Mouse (Mus musculus): ENCODE data around the gene Pepd. TPM values are rescaled to one million over a fixed set of nuclear protein-coding genes. Genes with fewer than 3 reads are reported as not detected.

The Pepd gene
- polyA plus RNA-seq, 1 experiment from 2014 or later: 69.8 TPM

DNA sequence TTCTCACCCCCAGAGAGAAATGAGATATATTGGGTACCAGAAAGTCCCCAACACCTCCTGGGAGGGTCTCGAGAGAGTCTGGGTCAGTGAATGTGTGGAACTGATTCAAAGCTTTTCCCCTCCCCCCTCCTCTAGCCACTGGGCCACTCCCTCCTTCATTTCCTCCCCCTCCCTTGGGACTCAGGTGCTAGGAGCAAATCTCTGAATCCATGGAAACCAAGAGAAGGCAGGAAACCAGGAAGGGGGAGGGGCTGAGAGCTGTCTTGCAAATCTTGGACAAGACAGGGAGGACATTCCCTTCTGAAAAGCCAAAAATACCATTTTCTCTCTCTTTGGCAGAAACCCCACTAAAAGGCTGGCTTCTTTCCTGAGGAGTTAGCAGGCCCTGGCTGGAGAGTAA, 15.1 kb upstream of the Pepd start:
- no peak overlapping the region for H3K27ac ChIP-seq (ENCODE audit: low read depth, low read length)
- H3K4me3 ChIP-seq (ENCODE audit: low read depth, low read length): no peak overlapping the region
- no peaks in the 10 kb centered on the region for H3K27me3 ChIP-seq (ENCODE audit: control insufficient read depth, insufficient read depth, low read length)
- no peak overlapping the region for H3K4me2 ChIP-seq (ENCODE audit: low read depth, low read length)
- 21% methylated on average over 1 of the region's 1 CpGs for WGBS
- no peak overlapping the region for H3K9ac ChIP-seq (replicated peaks; ENCODE audit: low read depth, low read length)
- no peaks in the 10 kb centered on the region for H3K9me3 ChIP-seq (ENCODE audit: control insufficient read depth, low read length)
- no peak for ATAC-seq (ENCODE audit: low read depth)
- no peaks in the 10 kb centered on the region for H3K4me1 ChIP-seq (ENCODE audit: control insufficient read depth, insufficient read depth, low read length)
- H3K36me3 ChIP-seq (ENCODE audit: control insufficient read depth, insufficient read depth, low read length): no peaks in the 10 kb centered on the region

DNA sequence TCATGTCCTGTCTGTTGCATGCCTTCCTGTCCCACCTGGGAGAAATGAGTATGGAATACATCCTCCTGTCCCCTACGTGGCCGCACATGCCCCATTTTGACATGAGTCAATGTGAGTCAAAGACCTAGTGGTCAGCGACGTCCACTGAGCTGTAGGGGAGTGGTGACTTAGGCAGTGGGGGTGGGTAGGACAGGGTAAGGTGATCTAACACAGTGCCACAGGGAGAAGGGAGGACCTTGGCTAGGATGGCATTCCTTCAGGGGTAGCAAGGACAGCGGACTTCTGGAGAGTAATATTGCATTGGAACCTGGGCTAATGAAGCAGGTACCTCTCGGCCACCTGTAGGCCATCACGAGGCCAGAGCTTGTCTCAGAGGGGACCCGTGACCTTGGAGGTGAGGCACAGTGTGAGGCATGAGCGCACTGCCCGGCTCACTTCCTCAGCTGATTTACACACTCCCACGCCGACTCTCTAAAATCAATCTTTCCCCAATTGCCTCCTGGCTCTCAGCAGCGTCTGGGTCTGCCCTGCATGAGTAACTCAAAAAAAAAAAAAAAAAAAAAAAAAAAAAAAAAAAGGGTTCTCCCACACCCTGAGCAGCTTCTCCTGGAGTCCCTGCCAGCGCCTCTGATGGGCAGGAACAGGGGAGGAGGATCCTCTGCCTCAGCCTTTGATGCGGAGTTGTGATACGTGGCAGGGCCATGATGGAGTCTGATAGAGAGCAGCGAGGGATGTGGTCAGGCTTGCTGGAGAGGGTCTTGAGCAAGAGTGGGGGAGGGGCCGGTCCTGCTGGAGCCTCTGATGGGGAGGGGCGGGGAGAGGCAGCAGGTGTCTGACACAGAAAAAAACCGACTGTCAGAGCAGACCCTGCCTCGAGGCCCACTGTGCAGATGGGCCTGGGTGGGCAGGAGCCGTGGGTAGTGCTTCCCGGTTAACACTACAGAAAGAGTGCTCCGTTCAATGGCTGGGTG, 1.8 kb upstream of the Pepd start:
- ATAC-seq (ENCODE audit: low read depth): no peak
- no peak overlapping the region for H3K4me2 ChIP-seq (ENCODE audit: low read depth, low read length)
- 27% methylated on average over 24 of the region's 24 CpGs for WGBS

DNA sequence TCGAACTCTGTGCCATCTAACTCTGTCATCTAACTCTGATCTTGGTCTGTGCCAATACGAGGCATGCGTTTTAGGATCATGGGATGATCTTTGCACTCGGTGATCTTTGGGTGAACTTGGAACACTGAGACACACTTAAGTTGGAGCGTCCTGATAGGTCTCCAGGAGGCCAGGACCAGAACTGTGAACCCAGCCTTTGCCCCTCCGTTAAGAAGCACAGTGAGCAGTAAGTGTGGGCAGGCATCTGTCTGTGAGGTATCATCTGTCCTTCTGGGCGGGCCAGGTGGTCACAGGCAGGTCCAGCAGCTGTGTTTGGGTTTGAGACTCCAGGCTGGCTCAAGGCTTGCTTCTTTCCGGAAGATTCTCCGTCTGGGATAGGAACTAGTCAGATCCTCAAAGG, 1.8 kb downstream of the Pepd start:
- no peak overlapping the region for H3K4me3 ChIP-seq (ENCODE audit: low read depth, low read length)
- H3K36me3 ChIP-seq (ENCODE audit: control insufficient read depth, insufficient read depth, low read length): no peaks in the 10 kb centered on the region
- no peak overlapping the region for H3K4me2 ChIP-seq (ENCODE audit: low read depth, low read length)
- WGBS: 93% methylated on average over 9 of the region's 9 CpGs
- no peak overlapping the region for H3K9ac ChIP-seq (replicated peaks; ENCODE audit: low read depth, low read length)
- H3K27me3 ChIP-seq (ENCODE audit: control insufficient read depth, insufficient read depth, low read length): no peaks in the 10 kb centered on the region
- no peak for ATAC-seq (ENCODE audit: low read depth)
- no peaks in the 10 kb centered on the region for H3K4me1 ChIP-seq (ENCODE audit: control insufficient read depth, insufficient read depth, low read length)
- no peaks in the 10 kb centered on the region for H3K9me3 ChIP-seq (ENCODE audit: control insufficient read depth, low read length)
- H3K27ac ChIP-seq (ENCODE audit: low read depth, low read length): no peak overlapping the region

More for the DNA sequence above, 1.8 kb upstream of the Pepd start:
- Histone ChIP-seq H3K4me1 (ENCODE audit: control insufficient read depth, insufficient read depth, low read length) (no peaks in the 10 kb centered on the region), H3K4me3 (ENCODE audit: low read depth, low read length) (no peak overlapping the region), H3K27me3 (ENCODE audit: control insufficient read depth, insufficient read depth, low read length) (no peaks in the 10 kb centered on the region), H3K36me3 (ENCODE audit: control insufficient read depth, insufficient read depth, low read length) (no peaks in the 10 kb centered on the region), H3K9ac (replicated peaks; ENCODE audit: low read depth, low read length) (no peak overlapping the region), H3K27ac (ENCODE audit: low read depth, low read length) (no peak overlapping the region), H3K9me3 (ENCODE audit: control insufficient read depth, low read length) (no peaks in the 10 kb centered on the region)

DNA sequence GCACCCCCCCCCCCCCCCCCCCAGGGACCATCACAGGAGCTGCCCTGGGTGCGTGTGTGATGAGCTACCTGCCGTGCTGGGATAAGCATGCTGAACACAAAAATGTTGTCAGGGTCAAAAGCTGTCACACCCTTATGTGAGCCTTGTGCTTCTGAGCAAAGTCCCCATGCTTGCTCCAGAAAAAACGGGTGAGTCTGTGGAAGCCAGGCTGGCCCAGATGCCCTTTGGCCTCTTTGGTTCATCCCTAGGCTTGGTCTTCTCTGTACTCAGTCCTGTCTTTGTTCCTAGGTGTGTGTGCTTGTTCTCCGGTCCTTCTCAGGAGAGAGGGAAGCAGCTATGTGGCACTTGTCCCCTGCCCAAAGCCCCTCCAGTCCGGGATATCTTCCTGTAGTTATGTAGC, 3.4 kb downstream of the Pepd start:
- H3K27ac ChIP-seq (ENCODE audit: low read depth, low read length): no peak overlapping the region
- no peaks in the 10 kb centered on the region for H3K36me3 ChIP-seq (ENCODE audit: control insufficient read depth, insufficient read depth, low read length)
- H3K9me3 ChIP-seq (ENCODE audit: control insufficient read depth, low read length): no peaks in the 10 kb centered on the region
- no peaks in the 10 kb centered on the region for H3K27me3 ChIP-seq (ENCODE audit: control insufficient read depth, insufficient read depth, low read length)
- H3K4me1 ChIP-seq (ENCODE audit: control insufficient read depth, insufficient read depth, low read length): peaks cover 3% of the 10 kb centered on the region; the same call in 1 of the 2 replicates
- H3K4me3 ChIP-seq (ENCODE audit: low read depth, low read length): no peak overlapping the region
- H3K4me2 ChIP-seq (ENCODE audit: low read depth, low read length): no peak overlapping the region
- H3K9ac ChIP-seq (replicated peaks; ENCODE audit: low read depth, low read length): no peak overlapping the region
- WGBS: 90% methylated on average over 5 of the region's 5 CpGs
- ATAC-seq (ENCODE audit: low read depth): no peak

DNA sequence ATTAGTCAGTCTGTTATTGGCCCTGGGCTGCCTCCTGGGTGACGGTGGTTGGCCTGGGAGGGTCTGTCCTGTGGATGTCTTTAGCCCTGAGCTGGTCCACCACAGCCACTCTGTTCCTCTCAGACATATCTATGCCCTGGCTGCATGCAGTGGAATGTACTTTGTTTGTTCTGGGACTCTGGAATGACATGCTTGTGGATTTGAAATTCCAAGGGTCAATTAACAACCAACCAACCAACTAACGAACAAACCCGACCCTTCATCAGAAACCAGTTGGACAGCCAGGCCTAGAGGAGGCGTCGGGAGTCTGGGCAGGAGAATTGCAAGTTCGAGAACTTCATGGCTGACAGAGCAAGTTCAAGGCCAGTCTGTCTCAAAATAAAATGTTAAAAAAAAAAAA, 5.4 kb downstream of the Pepd start:
- no peak overlapping the region for H3K4me3 ChIP-seq (ENCODE audit: low read depth, low read length)
- H3K9me3 ChIP-seq (ENCODE audit: control insufficient read depth, low read length): no peaks in the 10 kb centered on the region
- no peak overlapping the region for H3K9ac ChIP-seq (replicated peaks; ENCODE audit: low read depth, low read length)
- no peaks in the 10 kb centered on the region for H3K36me3 ChIP-seq (ENCODE audit: control insufficient read depth, insufficient read depth, low read length)
- no peak for ATAC-seq (ENCODE audit: low read depth)
- H3K27ac ChIP-seq (ENCODE audit: low read depth, low read length): no peak overlapping the region
- H3K4me1 ChIP-seq (ENCODE audit: control insufficient read depth, insufficient read depth, low read length): peaks cover 3% of the 10 kb centered on the region; the same call in 1 of the 2 replicates
- WGBS: 89% methylated on average over 6 of the region's 6 CpGs
- H3K4me2 ChIP-seq (ENCODE audit: low read depth, low read length): no peak overlapping the region
- H3K27me3 ChIP-seq (ENCODE audit: control insufficient read depth, insufficient read depth, low read length): no peaks in the 10 kb centered on the region

DNA sequence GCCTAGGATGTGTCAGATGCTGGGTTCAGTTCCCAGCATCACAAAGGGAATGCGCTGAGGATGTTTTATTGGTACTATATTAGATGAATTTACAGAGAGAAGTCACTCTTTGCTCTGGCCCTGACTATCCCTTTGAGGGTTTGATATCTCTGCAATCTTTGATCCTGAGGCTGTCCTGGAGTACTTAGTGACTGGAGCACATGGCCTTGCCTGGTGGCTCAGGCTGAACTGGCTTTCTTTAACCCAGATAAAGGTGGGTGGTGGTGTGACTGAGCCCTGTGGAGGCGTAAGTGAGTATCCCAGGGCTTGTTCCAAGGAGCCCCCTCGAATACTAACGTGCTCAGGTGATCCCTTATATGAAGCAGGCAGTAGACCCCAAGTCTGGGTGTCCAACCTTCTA, 5.8 kb downstream of the Pepd start:
- no peak for ATAC-seq (ENCODE audit: low read depth)
- H3K36me3 ChIP-seq (ENCODE audit: control insufficient read depth, insufficient read depth, low read length): no peaks in the 10 kb centered on the region

DNA sequence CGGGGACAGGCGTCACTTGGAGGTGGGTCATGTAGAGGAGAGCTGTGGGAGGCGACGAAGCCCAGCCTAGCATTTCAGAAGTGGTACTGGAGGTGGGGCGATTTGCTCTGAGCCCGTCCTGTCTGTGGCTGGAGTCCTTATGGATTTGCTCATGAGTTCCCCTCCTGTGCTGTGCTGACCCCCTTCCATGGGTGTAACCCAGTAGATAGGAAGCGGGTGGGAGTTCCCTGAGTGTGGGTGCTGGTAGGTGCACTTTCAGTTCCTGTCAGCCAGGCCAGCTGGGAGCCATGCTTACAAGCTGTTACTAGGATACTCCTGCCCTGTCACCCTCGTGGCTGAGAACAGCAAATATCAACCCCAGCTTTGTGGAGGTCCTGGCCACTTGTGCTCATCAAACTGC, 6.2 kb downstream of the Pepd start:
- no peaks in the 10 kb centered on the region for H3K9me3 ChIP-seq (ENCODE audit: control insufficient read depth, low read length)
- H3K4me3 ChIP-seq (ENCODE audit: low read depth, low read length): no peak overlapping the region
- 78% methylated on average over 8 of the region's 8 CpGs for WGBS
- H3K36me3 ChIP-seq (ENCODE audit: control insufficient read depth, insufficient read depth, low read length): no peaks in the 10 kb centered on the region
- H3K4me2 ChIP-seq (ENCODE audit: low read depth, low read length): no peak overlapping the region
- H3K4me1 ChIP-seq (ENCODE audit: control insufficient read depth, insufficient read depth, low read length): peaks cover 3% of the 10 kb centered on the region; the same call in 1 of the 2 replicates
- no peak overlapping the region for H3K9ac ChIP-seq (replicated peaks; ENCODE audit: low read depth, low read length)
- no peak overlapping the region for H3K27ac ChIP-seq (ENCODE audit: low read depth, low read length)
- no peaks in the 10 kb centered on the region for H3K27me3 ChIP-seq (ENCODE audit: control insufficient read depth, insufficient read depth, low read length)
- no peak for ATAC-seq (ENCODE audit: low read depth)

More for the DNA sequence above, 5.8 kb downstream of the Pepd start:
- Histone ChIP-seq H3K9ac (replicated peaks; ENCODE audit: low read depth, low read length) (no peak overlapping the region), H3K9me3 (ENCODE audit: control insufficient read depth, low read length) (no peaks in the 10 kb centered on the region), H3K4me3 (ENCODE audit: low read depth, low read length) (no peak overlapping the region), H3K4me2 (ENCODE audit: low read depth, low read length) (no peak overlapping the region), H3K4me1 (ENCODE audit: control insufficient read depth, insufficient read depth, low read length) (peaks cover 3% of the 10 kb centered on the region; the same call in 1 of the 2 replicates), H3K27ac (ENCODE audit: low read depth, low read length) (no peak overlapping the region), H3K27me3 (ENCODE audit: control insufficient read depth, insufficient read depth, low read length) (no peaks in the 10 kb centered on the region)
- WGBS: 89% methylated on average over 4 of the region's 4 CpGs

DNA sequence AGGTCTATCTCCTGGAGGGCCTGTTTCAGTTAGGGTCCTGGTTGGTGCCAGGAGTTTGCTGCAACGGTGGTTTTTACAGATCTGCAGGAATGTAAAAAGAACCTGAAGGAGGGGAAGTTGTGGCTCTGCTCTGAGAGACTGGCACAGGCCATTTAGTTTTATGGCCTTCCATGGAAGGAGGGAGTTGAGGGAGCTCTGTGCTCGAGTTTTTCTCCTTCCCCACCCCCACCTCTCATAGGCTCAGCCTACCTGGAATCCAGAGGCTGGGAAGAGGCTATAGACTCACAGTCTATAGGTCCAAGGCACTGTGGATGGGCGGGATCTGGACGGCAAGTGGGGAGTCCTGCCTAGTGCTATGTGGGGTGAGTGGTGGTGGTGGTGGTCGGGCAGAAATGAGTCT, 6.9 kb downstream of the Pepd start:
- 50% methylated on average over 5 of the region's 5 CpGs for WGBS
- peak; percentile 50; the same call in 1 of the 2 replicates for ATAC-seq (ENCODE audit: low read depth)
- Histone ChIP-seq H3K9ac (replicated peaks; ENCODE audit: low read depth, low read length) (no peak overlapping the region), H3K4me2 (ENCODE audit: low read depth, low read length) (no peak overlapping the region), H3K9me3 (ENCODE audit: control insufficient read depth, low read length) (no peaks in the 10 kb centered on the region), H3K27ac (ENCODE audit: low read depth, low read length) (no peak overlapping the region), H3K36me3 (ENCODE audit: control insufficient read depth, insufficient read depth, low read length) (no peaks in the 10 kb centered on the region), H3K4me3 (ENCODE audit: low read depth, low read length) (no peak overlapping the region), H3K27me3 (ENCODE audit: control insufficient read depth, insufficient read depth, low read length) (no peaks in the 10 kb centered on the region), H3K4me1 (ENCODE audit: control insufficient read depth, insufficient read depth, low read length) (peaks cover 3% of the 10 kb centered on the region; the same call in 1 of the 2 replicates)

DNA sequence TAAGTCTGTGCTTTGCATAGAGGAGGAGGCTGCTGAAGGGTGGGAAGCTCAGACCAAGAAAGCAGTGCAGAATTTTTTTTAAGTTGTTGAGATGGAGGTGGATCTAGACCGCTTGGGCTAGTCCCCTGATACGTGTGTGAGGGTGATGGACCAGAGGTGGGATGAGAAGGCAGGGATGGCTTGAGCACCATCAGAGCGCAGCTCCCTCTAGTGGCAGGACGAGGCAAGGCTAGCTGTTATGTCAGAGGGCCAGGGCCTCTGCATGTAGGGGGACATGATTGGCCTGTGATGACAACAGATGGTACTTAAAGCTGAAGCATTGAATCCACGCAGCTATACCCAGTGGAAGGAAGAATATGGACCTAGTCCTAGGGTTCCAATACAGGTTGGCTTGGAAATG, 7.6 kb downstream of the Pepd start:
- Histone ChIP-seq H3K27ac (ENCODE audit: low read depth, low read length) (no peak overlapping the region), H3K4me2 (ENCODE audit: low read depth, low read length) (no peak overlapping the region), H3K9ac (replicated peaks; ENCODE audit: low read depth, low read length) (no peak overlapping the region), H3K9me3 (ENCODE audit: control insufficient read depth, low read length) (no peaks in the 10 kb centered on the region), H3K4me1 (ENCODE audit: control insufficient read depth, insufficient read depth, low read length) (peaks cover 3% of the 10 kb centered on the region; the same call in 1 of the 2 replicates), H3K4me3 (ENCODE audit: low read depth, low read length) (no peak overlapping the region), H3K27me3 (ENCODE audit: control insufficient read depth, insufficient read depth, low read length) (no peaks in the 10 kb centered on the region), H3K36me3 (ENCODE audit: control insufficient read depth, insufficient read depth, low read length) (no peaks in the 10 kb centered on the region)
- 58% methylated on average over 5 of the region's 5 CpGs for WGBS
- no peak for ATAC-seq (ENCODE audit: low read depth)
